Mouse (Mus musculus) limb, embryonic 12.5 days (tissue): ENCODE measurements around the gene Plekha5. TPM values are rescaled to one million over a fixed set of nuclear protein-coding genes. Genes with fewer than 3 reads are reported as not detected.
A peak's percentile ranks its signal among the peaks of the same experiment; 100 is the strongest.

Experiments
- ATAC-seq: fragments of 200-750 bp; cut with Nextera tagmentation; 2 replicates; pipeline ENCODE4 v1.8.0; 2017; ENCODE audit warnings: low read depth, moderate TSS enrichment; ENCODE audit not compliant: insufficient number of reproducible peaks, insufficient read depth, low FRiP score, low TSS enrichment
- H3K27ac ChIP-seq: fragments of 300-500 bp; sonication (generic); 2 replicates; pipeline ENCODE4 v1.5.1; 2016; ENCODE audit warnings: mild to moderate bottlenecking, moderate library complexity
- H3K27me3 ChIP-seq: fragments of 300-500 bp; sonication (generic); 2 replicates; pipeline ENCODE4 v1.6.1; 2016; ENCODE audit warnings: mild to moderate bottlenecking, moderate library complexity
- H3K36me3 ChIP-seq: fragments of 300-500 bp; sonication (generic); 2 replicates; pipeline ENCODE4 v1.6.1; 2016; ENCODE audit warnings: mild to moderate bottlenecking, moderate library complexity
- H3K4me1 ChIP-seq: fragments of 300-500 bp; sonication (generic); replicated peaks from 2 replicates; pipeline ENCODE4 v1.6.1; 2016
- H3K4me2 ChIP-seq: fragments of 300-500 bp; sonication (generic); 2 replicates; pipeline ENCODE4 v1.6.1; 2016; ENCODE audit warnings: mild to moderate bottlenecking, moderate library complexity
- H3K4me3 ChIP-seq: fragments of 300-500 bp; sonication (generic); replicated peaks from 2 replicates; pipeline ENCODE4 v1.5.1; 2016; ENCODE audit warnings: mild to moderate bottlenecking
- H3K9ac ChIP-seq: fragments of 300-500 bp; sonication (generic); replicated peaks from 2 replicates; pipeline ENCODE4 v1.6.1; 2016; ENCODE audit warnings: mild to moderate bottlenecking, moderate library complexity
- H3K9me3 ChIP-seq: fragments of 300-500 bp; sonication (generic); 2 replicates; pipeline ENCODE4 v1.6.1; 2016; ENCODE audit warnings: mild to moderate bottlenecking, moderate library complexity
- WGBS: fragments of 180-500 bp; shearing (Covaris S2); methylation state at CpG from one replicate; pipeline ENCODE4 v1.1.7; 2016; 5-methylcytosine and 5-hydroxymethylcytosine counted together
- polyA plus RNA-seq: library from polyadenylated mRNA; unstranded; fragments of >200 nt; fragmentation: Nextera tagmentation; extraction: Ambion mirVana; gene quantifications from 2 replicates; pipeline ENCODE4 v1.2.1, GENCODE M21; 2016

Gene Plekha5
- polyA plus RNA-seq, 1 experiment from 2014 or later: 50.1 TPM

- Histone ChIP-seq H3K4me3 (no peak overlapping the region), H3K4me1 (no peaks in the 10 kb centered on the region), H3K27ac (no peak overlapping the region), H3K27me3 (no peaks in the 10 kb centered on the region), H3K9me3 (no peaks in the 10 kb centered on the region), H3K4me2 (no peak overlapping the region), H3K36me3 (peaks cover 58% of the 10 kb centered on the region), H3K9ac (no peak overlapping the region)
- ATAC-seq: no peak
- WGBS: 72% methylated on average over 4 of the region's 4 CpGs
These were observed 130.4 kb downstream of the Plekha5 start for GRCm38 (mm10) chr6:140554261-140554660.

DNA sequence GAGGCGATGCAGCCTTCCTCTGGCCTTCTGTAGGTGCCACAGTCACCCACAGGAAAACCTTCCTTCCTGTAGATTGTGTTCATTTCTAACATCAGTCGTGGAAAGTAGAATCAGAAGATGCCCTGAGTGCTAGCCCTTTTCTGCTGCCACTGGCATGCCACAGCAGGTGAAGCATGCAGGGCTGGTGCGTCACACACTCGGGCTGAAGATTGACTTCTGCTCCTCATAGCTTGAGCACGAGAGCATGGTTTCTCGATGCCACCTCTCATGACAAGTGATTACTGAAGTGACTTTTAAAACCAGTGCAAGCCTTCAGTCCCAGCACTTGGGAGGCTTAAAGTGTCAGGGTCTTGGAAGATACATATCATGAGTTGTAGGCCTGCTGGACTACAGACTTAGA lies 135.6 kb downstream of the Plekha5 start:
- Histone ChIP-seq H3K9me3 (no peaks in the 10 kb centered on the region), H3K4me2 (no peak overlapping the region), H3K9ac (no peak overlapping the region), H3K27ac (no peak overlapping the region), H3K4me1 (no peaks in the 10 kb centered on the region), H3K36me3 (peaks cover 42% of the 10 kb centered on the region), H3K4me3 (no peak overlapping the region), H3K27me3 (no peaks in the 10 kb centered on the region)
- 90% methylated on average over 6 of the region's 6 CpGs for WGBS
- ATAC-seq: no peak

DNA sequence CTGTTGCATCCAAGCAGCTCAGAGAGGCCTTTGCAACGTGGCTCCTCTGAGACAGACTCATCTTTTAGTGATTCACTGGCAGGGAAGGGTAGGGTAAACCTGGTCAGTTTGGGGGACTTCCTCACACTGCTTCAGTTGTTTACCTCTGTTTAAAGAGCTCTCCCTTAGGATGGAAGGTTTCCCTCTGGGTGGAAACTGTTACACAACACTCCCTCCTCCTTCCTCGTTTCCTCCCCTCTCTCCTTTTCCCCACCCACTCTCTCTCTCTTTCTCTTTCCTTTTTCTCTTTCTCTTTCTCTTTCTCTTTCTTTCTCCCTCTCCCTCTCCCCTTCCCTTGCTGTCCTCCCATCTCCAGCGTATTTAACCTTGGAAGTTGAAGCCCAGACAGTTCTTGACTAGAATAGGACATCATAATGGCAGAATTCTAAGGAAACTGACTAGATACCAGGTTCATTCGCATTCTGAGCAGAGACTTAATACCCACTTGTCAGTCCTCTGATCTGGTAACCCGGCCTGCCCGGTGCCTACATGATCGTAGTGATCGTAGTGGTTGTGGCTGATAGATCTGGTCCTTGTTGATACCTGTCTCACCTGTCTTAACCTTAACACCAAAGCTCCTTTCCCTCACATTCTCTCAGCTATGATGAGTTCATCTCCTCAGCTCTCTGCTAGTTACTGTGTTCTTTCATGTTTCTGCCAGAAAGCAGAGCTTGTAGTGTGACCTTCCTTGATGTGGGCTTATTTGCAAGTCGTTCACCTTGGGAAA lies 137.5 kb downstream of the Plekha5 start:
- ATAC-seq: no peak
- Histone ChIP-seq H3K36me3 (peaks cover 42% of the 10 kb centered on the region), H3K27ac (no peak overlapping the region), H3K9me3 (no peaks in the 10 kb centered on the region), H3K4me2 (no peak overlapping the region), H3K9ac (no peak overlapping the region), H3K4me3 (no peak overlapping the region), H3K4me1 (no peaks in the 10 kb centered on the region), H3K27me3 (no peaks in the 10 kb centered on the region)
- WGBS: 86% methylated on average over 9 of the region's 9 CpGs

GRCm38 (mm10) chr6:140561917-140562590 lies 138.2 kb downstream of the Plekha5 start:
- H3K4me3 ChIP-seq: no peak overlapping the region
- WGBS: 84% methylated on average over 9 of the region's 9 CpGs
- H3K4me2 ChIP-seq: no peak overlapping the region
- no peak overlapping the region for H3K27ac ChIP-seq
- no peaks in the 10 kb centered on the region for H3K9me3 ChIP-seq
- peaks cover 36% of the 10 kb centered on the region for H3K36me3 ChIP-seq
- no peaks in the 10 kb centered on the region for H3K27me3 ChIP-seq
- no peak overlapping the region for H3K9ac ChIP-seq
- H3K4me1 ChIP-seq: 0 out of 2 replicates have a peak, but pooled peaks cover 2% of the 10 kb centered on the region
- ATAC-seq: no peak

- ATAC-seq: no peak
- Histone ChIP-seq H3K4me3 (no peak overlapping the region), H3K4me2 (no peak overlapping the region), H3K4me1 (0 out of 2 replicates have a peak, but pooled peaks cover 12% of the 10 kb centered on the region), H3K9ac (no peak overlapping the region), H3K27me3 (no peaks in the 10 kb centered on the region), H3K9me3 (no peaks in the 10 kb centered on the region), H3K36me3 (peaks cover 55% of the 10 kb centered on the region), H3K27ac (peak overlapping the region; percentile 53; the same call in 1 of the 2 replicates)
- 51% methylated on average over 2 of the region's 2 CpGs for WGBS
These were observed 143.3 kb downstream of the Plekha5 start for GRCm38 (mm10) chr6:140567199-140567598.

DNA sequence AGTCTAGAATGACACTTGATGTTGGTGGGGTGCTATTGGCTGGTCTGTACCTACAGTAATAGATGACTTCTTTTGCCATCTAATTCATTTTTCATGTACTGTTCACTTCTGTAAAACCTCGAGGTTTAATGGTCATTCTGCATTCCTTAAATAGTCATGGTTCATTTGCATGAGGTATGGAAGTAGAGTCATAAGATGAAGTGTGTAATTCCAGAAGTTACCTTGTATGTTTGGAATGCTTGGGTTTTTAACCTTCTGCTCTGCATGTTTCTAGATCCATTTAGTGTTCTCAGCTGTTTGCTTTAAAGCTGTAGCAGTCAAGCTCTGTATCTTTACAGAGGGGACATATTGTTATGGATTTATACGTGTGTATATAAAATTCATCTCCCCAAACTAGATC lies 144.0 kb downstream of the Plekha5 start:
- 62% methylated on average over 2 of the region's 2 CpGs for WGBS
- ATAC-seq: no peak
- peaks cover 60% of the 10 kb centered on the region for H3K36me3 ChIP-seq

DNA sequence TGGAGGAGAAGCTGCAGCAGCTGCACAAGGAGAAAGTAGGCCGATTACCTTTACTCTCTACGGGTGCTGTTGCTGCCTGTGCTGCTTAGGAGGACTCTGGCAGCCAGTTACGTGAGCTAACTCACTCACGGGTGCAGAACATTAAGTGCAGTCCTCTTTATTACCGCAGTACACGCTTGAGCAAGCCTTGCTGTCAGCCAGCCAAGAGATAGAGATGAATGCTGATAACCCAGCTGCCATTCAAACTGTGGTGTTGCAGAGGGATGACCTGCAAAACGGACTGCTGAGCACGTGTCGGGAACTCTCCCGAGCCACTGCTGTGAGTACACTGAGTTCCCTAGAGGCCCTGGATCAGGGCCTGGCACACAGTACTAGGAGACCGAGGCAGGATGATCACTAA lies 146.3 kb downstream of the Plekha5 start:
- no peak for ATAC-seq
- H3K36me3 ChIP-seq: peaks cover 67% of the 10 kb centered on the region
- WGBS: 90% methylated on average over 11 of the region's 11 CpGs

More for the DNA sequence above, 144.0 kb downstream of the Plekha5 start:
- H3K27me3 ChIP-seq: no peaks in the 10 kb centered on the region
- no peak overlapping the region for H3K4me2 ChIP-seq
- no peak overlapping the region for H3K9ac ChIP-seq
- H3K9me3 ChIP-seq: no peaks in the 10 kb centered on the region
- no peak overlapping the region for H3K4me3 ChIP-seq
- H3K27ac ChIP-seq: no peak overlapping the region
- H3K4me1 ChIP-seq: 0 out of 2 replicates have a peak, but pooled peaks cover 12% of the 10 kb centered on the region

GRCm38 (mm10) chr6:140574943-140575342 lies 151.1 kb downstream of the Plekha5 start:
- peaks cover 79% of the 10 kb centered on the region for H3K36me3 ChIP-seq

More for the DNA sequence above, 146.3 kb downstream of the Plekha5 start:
- no peaks in the 10 kb centered on the region for H3K9me3 ChIP-seq
- H3K4me3 ChIP-seq: no peak overlapping the region
- H3K4me1 ChIP-seq: 0 out of 2 replicates have a peak, but pooled peaks cover 12% of the 10 kb centered on the region
- H3K4me2 ChIP-seq: no peak overlapping the region
- H3K27ac ChIP-seq: no peak overlapping the region
- no peak overlapping the region for H3K9ac ChIP-seq
- H3K27me3 ChIP-seq: no peaks in the 10 kb centered on the region

DNA sequence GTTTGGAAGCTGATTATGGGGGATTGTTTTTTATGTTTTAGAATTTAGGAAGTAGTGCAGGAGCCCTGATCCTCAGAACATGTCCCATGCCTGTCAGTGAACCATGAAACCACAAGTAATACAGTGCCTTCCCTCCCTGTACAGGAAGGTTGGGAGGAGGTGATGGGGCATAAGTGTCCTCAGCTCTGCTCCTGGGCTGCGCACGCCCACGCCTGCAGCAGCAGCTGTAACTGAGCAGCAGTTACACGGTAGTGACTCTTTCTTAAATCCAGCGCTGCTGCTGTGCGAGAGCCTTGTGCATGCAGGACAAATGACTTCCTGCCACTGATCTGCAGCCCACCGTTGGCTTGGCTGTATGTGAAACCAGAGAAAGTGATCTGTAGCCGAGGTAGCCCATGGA lies 152.3 kb downstream of the Plekha5 start:
- Histone ChIP-seq H3K9me3 (no peaks in the 10 kb centered on the region), H3K4me2 (no peak overlapping the region), H3K27ac (no peak overlapping the region), H3K9ac (no peak overlapping the region), H3K36me3 (peaks cover 73% of the 10 kb centered on the region), H3K4me3 (no peak overlapping the region), H3K27me3 (no peaks in the 10 kb centered on the region), H3K4me1 (no peaks in the 10 kb centered on the region)
- ATAC-seq: no peak
- 73% methylated on average over 8 of the region's 8 CpGs for whole genome bisulfite sequencing

More at GRCm38 (mm10) chr6:140574943-140575342, 151.1 kb downstream of the Plekha5 start:
- H3K27ac ChIP-seq: no peak overlapping the region
- H3K4me2 ChIP-seq: no peak overlapping the region
- H3K4me3 ChIP-seq: no peak overlapping the region
- WGBS: 91% methylated on average over 3 of the region's 3 CpGs
- ATAC-seq: no peak
- H3K27me3 ChIP-seq: no peaks in the 10 kb centered on the region
- no peak overlapping the region for H3K9ac ChIP-seq
- no peaks in the 10 kb centered on the region for H3K9me3 ChIP-seq
- no peaks in the 10 kb centered on the region for H3K4me1 ChIP-seq

GRCm38 (mm10) chr6:140576961-140577821 lies 153.3 kb downstream of the Plekha5 start:
- 85% methylated on average over 18 of the region's 18 CpGs for WGBS
- Histone ChIP-seq H3K4me3 (no peak overlapping the region), H3K27me3 (no peaks in the 10 kb centered on the region), H3K4me2 (no peak overlapping the region), H3K4me1 (no peaks in the 10 kb centered on the region), H3K27ac (no peak overlapping the region; the same call in 1 of the 2 replicates), H3K36me3 (peaks cover 69% of the 10 kb centered on the region), H3K9me3 (no peaks in the 10 kb centered on the region), H3K9ac (no peak overlapping the region)
- no peak for ATAC-seq

DNA sequence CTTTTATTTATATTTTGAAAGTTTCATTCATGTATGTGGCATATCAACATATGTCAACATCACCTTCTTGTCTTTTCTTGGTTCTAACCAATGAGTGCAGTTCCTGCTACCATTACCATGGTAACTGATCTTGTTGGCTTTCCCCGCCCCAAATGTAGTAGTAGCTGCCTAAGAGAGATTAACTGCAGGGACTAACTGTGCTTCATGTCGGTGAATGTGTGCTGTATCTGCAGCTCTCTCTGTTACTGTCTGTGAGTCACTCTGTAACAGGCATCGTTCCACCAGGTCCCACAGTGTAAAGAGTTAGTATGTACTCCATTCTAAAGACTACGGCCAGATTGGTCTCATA lies 153.9 kb downstream of the Plekha5 start:
- Histone ChIP-seq H3K9ac (no peak overlapping the region), H3K27me3 (no peaks in the 10 kb centered on the region), H3K4me3 (no peak overlapping the region), H3K36me3 (peaks cover 67% of the 10 kb centered on the region), H3K27ac (no peak overlapping the region), H3K9me3 (no peaks in the 10 kb centered on the region), H3K4me1 (no peaks in the 10 kb centered on the region), H3K4me2 (no peak overlapping the region)
- 91% methylated on average over 4 of the region's 4 CpGs for WGBS
- ATAC-seq: no peak
